Mouse (Mus musculus) lung, postnatal 36 days (tissue): Measurements from ENCODE around the gene Echs1.

Experiments used
- DNase-seq: peaks from one replicate; pipeline ENCODE4 v3.0.0; 2022; ENCODE audit warnings: mixed read lengths

The Echs1 gene

DNA sequence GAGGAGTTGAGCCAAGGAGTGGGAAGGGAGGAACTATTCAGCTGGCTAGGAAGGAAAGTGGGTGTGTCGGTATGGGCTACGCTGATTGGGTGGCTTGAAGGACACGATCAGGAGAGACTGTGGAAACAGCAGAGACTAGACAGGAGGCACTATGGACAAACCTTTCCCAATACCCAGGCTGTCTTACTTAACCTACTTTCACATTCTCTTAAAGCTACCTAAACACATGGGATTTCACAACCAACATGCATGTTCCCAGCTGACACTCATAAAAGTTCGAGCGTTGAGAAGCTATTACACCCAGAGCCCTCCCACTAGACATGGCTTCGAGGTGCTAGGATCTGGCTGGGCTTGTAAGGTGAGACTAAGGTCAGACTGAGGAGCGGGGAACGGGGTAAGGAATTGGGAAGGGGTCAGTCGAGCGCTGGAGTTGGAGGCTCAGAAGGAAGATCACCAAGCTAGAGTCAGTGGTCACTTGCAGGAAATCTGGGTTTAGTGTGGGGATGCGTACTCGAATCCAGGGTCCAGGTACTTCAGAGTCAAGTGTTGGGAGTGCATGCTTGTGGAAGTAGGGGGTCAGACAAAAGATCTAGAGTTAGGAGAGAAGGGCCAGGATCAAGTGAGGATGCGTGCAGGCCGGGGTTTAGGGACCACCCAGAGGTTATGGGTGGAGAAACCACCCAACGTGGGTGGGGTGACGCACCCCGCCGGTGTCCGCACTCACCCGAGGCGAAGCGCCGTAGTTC is 520 bp downstream of the Echs1 start, which contains the start of gene Paox:
Gene Paox, plus strand, starts transcription at position 217 of the 746 bp plus-strand sequence.
- DNase-seq = peak; percentile 85

DNA sequence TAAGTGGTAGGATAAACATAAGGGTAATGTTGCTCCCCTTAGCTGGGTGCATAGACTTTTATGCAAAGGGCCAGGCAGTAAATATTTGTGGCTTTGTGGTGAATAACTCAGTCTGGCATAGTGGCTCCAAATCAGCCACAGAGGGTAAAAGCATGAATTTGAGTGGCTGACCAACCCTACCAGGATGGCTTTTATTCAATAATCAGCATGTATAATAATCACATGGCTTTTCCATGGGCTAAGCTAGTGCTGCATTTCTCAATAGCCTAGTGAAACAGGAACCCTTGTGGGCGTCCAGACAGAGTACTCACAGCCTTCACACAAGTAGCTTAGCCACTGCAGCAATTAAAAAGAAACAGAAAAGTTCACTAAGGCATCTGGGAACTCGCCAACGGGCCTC is 4.3 kb downstream of the Echs1 start:
- peak; percentile 62 for DNase-seq

- no peak for DNase-seq
Measured at GRCm38 (mm10) chr7:140104009-140104408, 12.3 kb downstream of the Echs1 start.

DNA sequence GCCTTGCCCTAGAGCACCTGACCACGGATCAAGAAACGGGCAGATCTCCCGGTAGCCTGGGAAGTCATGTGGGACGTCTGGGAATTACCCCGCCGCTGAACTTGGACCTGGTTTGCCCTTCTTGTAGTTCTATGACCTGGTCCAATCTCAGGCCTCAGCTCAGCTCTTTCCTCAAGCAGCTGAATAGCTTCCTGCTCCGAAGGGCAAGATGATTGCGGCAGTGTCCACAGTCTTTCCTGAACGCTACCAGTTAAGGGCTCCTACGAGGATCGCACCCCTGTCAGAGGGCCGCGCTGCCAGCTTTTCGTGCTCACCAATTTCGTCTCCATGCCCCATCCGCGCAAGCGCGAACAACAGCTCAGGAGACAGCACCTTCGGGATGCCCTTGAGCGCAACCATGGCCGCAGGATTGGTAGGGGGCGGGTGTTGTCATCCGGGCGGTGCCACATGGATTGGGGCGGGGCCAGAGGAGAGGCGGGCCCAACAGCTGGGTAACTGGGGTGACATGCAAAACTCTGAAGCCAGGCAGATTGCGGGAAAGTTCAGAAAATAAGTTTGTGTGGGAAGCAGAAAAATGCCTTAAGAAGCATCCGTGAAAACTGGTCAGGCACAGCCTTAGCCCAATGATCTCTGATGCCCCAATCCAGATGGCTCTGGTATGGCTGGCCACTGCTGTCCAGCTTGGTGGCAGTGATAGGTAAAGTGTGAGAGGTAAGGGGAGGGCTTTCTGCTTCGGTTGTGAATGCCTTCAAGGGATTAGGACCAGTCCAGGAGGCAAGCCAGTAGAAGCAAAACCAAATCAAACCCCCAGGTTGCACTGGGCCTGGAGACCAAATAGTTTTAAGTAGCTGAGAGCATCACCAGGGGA is 14.0 kb downstream of the Echs1 start, which contains the start of gene Fuom:
Gene Fuom, minus strand, starts transcription at position 449 of the 868 bp plus-strand sequence.
- DNase-seq = peak; percentile 90

DNA sequence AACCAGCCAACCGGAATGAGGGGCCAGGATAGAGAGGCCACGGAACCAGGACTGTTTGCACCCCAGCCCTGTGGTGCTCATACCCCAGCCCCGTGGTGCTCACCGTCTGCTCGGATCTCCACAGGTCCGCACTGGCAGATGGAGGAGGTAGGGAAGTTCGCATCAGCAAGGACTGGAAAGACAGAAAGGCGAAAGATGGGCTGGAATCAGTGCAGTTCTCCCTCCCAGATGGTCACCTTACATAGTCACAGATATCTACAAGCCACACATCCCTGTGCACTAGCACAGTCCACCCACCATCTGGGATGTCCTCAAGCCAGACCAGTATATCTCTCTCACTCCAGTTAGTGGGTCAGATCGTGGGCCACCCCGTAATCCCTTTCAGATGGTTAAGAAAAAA is 14.8 kb downstream of the Echs1 start:
- no peak for DNase-seq

DNA sequence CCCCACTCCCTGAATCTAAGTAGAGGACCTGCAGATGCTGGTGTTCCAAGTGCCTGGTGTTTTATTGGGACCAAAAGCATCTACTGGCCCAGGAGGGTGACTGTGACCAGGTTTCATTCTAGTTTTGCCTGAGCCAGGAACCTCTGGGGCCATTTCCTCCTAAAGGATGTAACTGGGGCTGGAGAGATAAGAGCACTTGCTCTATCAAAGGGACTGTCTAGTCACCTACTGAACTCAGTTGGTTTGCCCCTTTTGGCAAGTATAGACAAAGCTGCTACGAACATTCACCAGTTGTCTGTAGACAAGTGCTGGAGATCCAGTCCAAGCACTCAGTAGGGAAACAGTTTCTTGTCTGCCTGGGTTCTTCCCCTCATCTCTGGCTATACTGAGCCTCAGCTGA is 17.8 kb downstream of the Echs1 start:
- no peak for DNase-seq

GRCm38 (mm10) chr7:140096055-140096454 is 20.2 kb downstream of the Echs1 start:
- no peak for DNase-seq

- DNase-seq = no peak
Measured at GRCm38 (mm10) chr7:140095556-140095955, 20.7 kb downstream of the Echs1 start.

DNA sequence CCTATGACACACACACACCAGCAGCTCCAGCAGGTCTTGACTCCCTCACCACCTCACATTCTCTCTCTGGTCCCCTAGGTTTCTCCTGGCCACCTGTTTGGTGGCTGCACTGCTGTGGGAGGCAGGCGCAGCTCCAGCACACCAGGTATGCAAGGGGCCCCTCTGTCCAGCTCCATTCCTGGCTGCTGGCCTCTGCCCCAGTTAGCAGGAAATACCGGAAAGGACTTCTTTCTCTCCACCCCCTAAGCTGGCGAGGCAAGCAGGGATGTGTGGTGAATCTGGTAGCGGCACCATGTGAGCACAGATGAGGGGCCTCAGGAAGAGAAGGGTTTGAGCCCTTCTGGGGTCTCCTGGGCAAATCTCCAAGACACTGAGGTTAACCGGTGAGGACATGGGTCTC is 21.3 kb downstream of the Echs1 start:
- no peak for DNase-seq

- no peak for DNase-seq
Measured at GRCm38 (mm10) chr7:140092924-140093528, 23.2 kb downstream of the Echs1 start, which contains the start of gene Prap1. Gene Prap1 (plus strand): TSS chr7:140093395.

GRCm38 (mm10) chr7:140090601-140091000 is 25.7 kb downstream of the Echs1 start:
- DNase-seq = no peak

GRCm38 (mm10) chr7:140082242-140082678 is 34.0 kb downstream of the Echs1 start, which contains the start of gene Caly:
Gene Caly (minus strand): TSS chr7:140082548.
- DNase-seq = no peak

GRCm38 (mm10) chr7:140081408-140082241 is 34.7 kb downstream of the Echs1 start:
- DNase-seq = no peak

DNA sequence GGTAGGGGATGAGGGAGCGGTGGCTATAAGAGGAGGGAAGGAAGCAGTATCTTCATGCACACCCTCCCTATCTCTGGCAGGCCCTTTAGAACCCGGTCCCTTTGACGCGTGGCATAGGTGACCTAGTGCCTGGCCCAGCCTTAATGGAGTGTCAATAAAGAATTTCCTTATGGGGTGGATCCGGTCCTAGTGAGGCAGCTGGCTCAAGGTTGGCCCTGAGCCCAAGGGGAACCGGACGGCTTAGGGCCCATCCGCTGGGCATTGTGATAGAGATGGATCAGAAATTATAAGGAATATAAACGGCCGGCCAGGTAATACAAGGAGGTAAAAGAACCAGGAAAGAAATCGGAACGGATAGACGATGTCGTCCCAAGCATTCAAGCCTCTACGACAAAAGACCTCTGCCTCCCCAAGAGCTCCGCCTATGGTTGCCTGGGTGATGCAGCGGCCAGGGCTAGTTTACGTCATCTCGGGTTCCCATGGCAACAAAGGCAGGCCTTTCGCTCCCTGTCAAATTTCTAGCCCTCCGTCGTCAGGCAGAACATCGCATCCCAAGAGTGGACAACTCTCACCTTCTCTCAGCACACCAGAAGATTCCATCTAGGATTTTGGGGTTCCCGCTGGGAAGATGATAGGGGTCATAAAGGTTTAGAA is 35.6 kb downstream of the Echs1 start:
- peak; percentile 63 for DNase-seq

DNA sequence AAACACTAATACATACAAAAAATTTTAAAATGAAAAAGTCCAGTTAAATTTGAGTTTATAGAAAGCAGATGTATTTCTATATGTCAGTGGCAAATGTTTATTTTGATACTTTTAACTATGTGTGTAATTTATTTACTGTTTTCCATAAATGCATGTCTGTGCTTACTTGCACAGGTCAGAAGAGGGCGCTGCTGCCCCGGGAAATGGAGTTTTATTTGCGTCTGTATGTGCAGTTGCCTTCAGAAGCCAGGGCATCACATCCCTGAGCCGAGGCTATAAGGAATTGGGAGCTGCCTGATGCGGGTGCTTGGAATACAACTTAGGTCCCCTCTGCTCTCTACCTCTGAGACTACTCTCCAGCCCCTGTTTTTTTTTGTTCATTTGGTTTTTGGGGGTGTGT is 37.6 kb downstream of the Echs1 start:
- DNase-seq = peak; percentile 76

GRCm38 (mm10) chr7:140077698-140078097 is 38.6 kb downstream of the Echs1 start:
- no peak for DNase-seq

- no peak for DNase-seq
Measured at GRCm38 (mm10) chr7:140070042-140070711, 46.1 kb downstream of the Echs1 start.

GRCm38 (mm10) chr7:140067397-140067796 is 48.9 kb downstream of the Echs1 start:
- DNase-seq = no peak

GRCm38 (mm10) chr7:140063092-140063491 is 53.2 kb downstream of the Echs1 start:
- DNase-seq = peak; percentile 77

DNA sequence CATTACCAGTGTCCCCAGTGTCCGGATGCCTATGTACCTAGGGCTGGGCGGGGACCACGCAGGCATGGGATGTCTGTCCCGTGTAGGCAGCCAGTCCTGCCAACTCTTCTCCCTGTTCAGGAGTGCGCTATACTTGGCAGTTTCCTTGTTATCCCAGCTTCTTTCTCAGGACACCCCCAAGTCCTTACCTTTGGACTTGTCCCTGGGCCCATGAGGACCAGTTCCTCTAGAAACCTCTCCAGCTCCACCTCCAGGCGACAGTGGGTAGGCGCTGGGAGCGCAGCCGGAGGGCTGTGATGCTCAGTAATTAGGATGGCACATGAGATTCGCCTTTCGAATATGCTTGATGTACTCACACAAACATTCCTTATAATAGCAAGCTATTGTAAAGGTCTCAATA is 54.0 kb downstream of the Echs1 start:
- DNase-seq = peak; percentile 27

DNA sequence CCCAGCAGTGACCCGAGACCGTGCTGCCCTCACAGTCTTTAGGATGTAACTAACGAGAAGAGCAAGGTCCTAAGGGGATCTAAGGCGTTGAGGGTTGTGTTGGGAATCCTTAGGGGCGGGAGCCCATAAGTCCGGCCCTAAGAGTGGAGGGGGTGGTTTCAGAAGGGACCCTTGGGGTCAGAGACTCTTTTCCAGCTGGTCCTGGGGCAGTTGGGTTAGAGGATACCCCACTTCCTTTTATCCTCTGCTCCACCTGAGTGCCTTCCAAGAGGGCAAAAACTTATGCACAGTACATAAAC is 54.5 kb downstream of the Echs1 start:
- no peak for DNase-seq
